Mouse (Mus musculus): ENCODE measurements around the gene Susd1. TPM values are rescaled to one million over a fixed set of nuclear protein-coding genes. Genes with fewer than 3 reads are reported as not detected.

Susd1 gene
- total RNA-seq, 2 experiments from 2014 or later, result 0.52 to 0.71 TPM

GRCm38 (mm10) chr4:59382131-59382530 lies 56.3 kb downstream of the Susd1 start:
- no peak for DNase-seq
- intact Hi-C loops (cut with DNase I), result no loop called here

- intact Hi-C loops (cut with DNase I), result no loop called here
- DNase-seq, result peak; percentile 50 to 77
Observed at GRCm38 (mm10) chr4:59381007-59381743, 57.3 kb downstream of the Susd1 start.

- intact Hi-C loops (cut with DNase I), result no loop called here
- DNase-seq, result no peak
Observed at GRCm38 (mm10) chr4:59380478-59380877, 58.0 kb downstream of the Susd1 start.

GRCm38 (mm10) chr4:59379876-59380275 lies 58.6 kb downstream of the Susd1 start:
- no peak for DNase-seq
- intact Hi-C loops (cut with DNase I), result no loop called here

- no peak for DNase-seq
- intact Hi-C loops (cut with DNase I), result no loop called here
Observed at GRCm38 (mm10) chr4:59378631-59379030, 59.8 kb downstream of the Susd1 start.

- DNase-seq, result no peak
- intact Hi-C loops (cut with DNase I), result no loop called here
Observed at GRCm38 (mm10) chr4:59374271-59374938, 64.0 kb downstream of the Susd1 start.

- intact Hi-C loops (cut with DNase I), result no loop called here
- no peak for DNase-seq
Observed at GRCm38 (mm10) chr4:59372546-59373157, 65.8 kb downstream of the Susd1 start.

GRCm38 (mm10) chr4:59371910-59372309 lies 66.5 kb downstream of the Susd1 start:
- intact Hi-C loops (cut with DNase I), result no loop called here
- no peak for DNase-seq

GRCm38 (mm10) chr4:59369941-59370340 lies 68.5 kb downstream of the Susd1 start:
- intact Hi-C loops (cut with DNase I), result loop anchor here (10.0 kb wide), 1 partner anchor 395 kb away; no protein-coding TSS in a partner anchor
- no peak for DNase-seq

GRCm38 (mm10) chr4:59368118-59368517 lies 70.3 kb downstream of the Susd1 start:
- intact Hi-C loops (cut with DNase I), result loop anchor here (10.0 kb wide), 1 partner anchor 397 kb away; no protein-coding TSS in a partner anchor
- DNase-seq, result no peak

- intact Hi-C loops (cut with DNase I), result loop anchor here (10.0 kb wide), 1 partner anchor 399 kb away; no protein-coding TSS in a partner anchor
- DNase-seq, result no peak
Observed at GRCm38 (mm10) chr4:59366206-59366605, 72.2 kb downstream of the Susd1 start.

- intact Hi-C loops (cut with DNase I), result loop anchor here (10.0 kb wide), 1 partner anchor 399 kb away; no protein-coding TSS in a partner anchor
- no peak for DNase-seq
Observed at GRCm38 (mm10) chr4:59365571-59365970, 72.9 kb downstream of the Susd1 start.

- intact Hi-C loops (cut with DNase I), result loop anchor here (5.0 to 10.0 kb wide), 2 partner anchors 203 to 400 kb away; no protein-coding TSS in a partner anchor
- DNase-seq, result no peak
Observed at GRCm38 (mm10) chr4:59364229-59365173, 73.9 kb downstream of the Susd1 start.

GRCm38 (mm10) chr4:59363041-59363440 lies 75.4 kb downstream of the Susd1 start:
- no peak for DNase-seq
- intact Hi-C loops (cut with DNase I), result loop anchor here (5.0 to 10.0 kb wide), 2 partner anchors 204 to 402 kb away; no protein-coding TSS in a partner anchor

GRCm38 (mm10) chr4:59360704-59361103 lies 77.7 kb downstream of the Susd1 start:
- intact Hi-C loops (cut with DNase I), result loop anchor here (5.0 to 10.0 kb wide), 2 partner anchors 207 to 404 kb away; no protein-coding TSS in a partner anchor
- peak; percentile 64 to 65 for DNase-seq

GRCm38 (mm10) chr4:59359921-59360320 lies 78.5 kb downstream of the Susd1 start:
- intact Hi-C loops (cut with DNase I), result loop anchor here (5.0 to 10.0 kb wide), 2 partner anchors 207 to 405 kb away; no protein-coding TSS in a partner anchor
- DNase-seq, result no peak

GRCm38 (mm10) chr4:59358960-59359359 lies 79.5 kb downstream of the Susd1 start:
- intact Hi-C loops (cut with DNase I), result no loop called here
- no peak for DNase-seq

GRCm38 (mm10) chr4:59355421-59355820 lies 83.0 kb downstream of the Susd1 start:
- intact Hi-C loops (cut with DNase I), result no loop called here
- no peak for DNase-seq

- intact Hi-C loops (cut with DNase I), result no loop called here
- DNase-seq, result no peak
Observed at GRCm38 (mm10) chr4:59354666-59355065, 83.8 kb downstream of the Susd1 start.

GRCm38 (mm10) chr4:59351938-59352337 lies 86.5 kb downstream of the Susd1 start:
- DNase-seq, result no peak
- intact Hi-C loops (cut with DNase I), result no loop called here

All from gastrocnemius, postnatal 36 days (tissue).